Mouse (Mus musculus) lung, adult 2 months (tissue): Measurements from ENCODE around the gene Fabp3.

Experiments
- CTCF ChIP-seq: fragments of 200-500 bp; IDR thresholded peaks from 2 replicates; pipeline ENCODE4 v1.5.1; 2011; ENCODE audit warnings: mild to moderate bottlenecking, low read length, control low read depth; ENCODE audit not compliant: insufficient read depth
- POLR2A ChIP-seq: fragments of 200-500 bp; IDR thresholded peaks from 2 replicates; pipeline ENCODE4 v1.6.1; 2011; ENCODE audit warnings: low read depth, mild to moderate bottlenecking, control low read depth, low read length, borderline replicate concordance; ENCODE audit errors: extremely low read depth

- no peak for TF ChIP-seq CTCF
- TF ChIP-seq POLR2A = no peak
These were observed 33.9 kb upstream of the Fabp3 start for GRCm38 (mm10) chr4:130274346-130275015.
